Mouse (Mus musculus) stomach, postnatal 0 days (tissue): ENCODE data around the gene Rundc1.
"Not testable (repeated sequence)": the region's sequence is repeated elsewhere in the genome, so short reads cannot be mapped to it uniquely, and the experiment has no call there.

ENCODE experiments used
- CTCF ChIP-seq: IDR thresholded peaks from 2 replicates; pipeline ENCODE4 v1.5.1; 2016; ENCODE audit warnings: antibody characterized with exemption, low read depth, mild to moderate bottlenecking, moderate library complexity
- EP300 ChIP-seq: optimal IDR thresholded peaks from 2 replicates; pipeline ENCODE3; 2016; ENCODE audit warnings: antibody characterized with exemption

DNA sequence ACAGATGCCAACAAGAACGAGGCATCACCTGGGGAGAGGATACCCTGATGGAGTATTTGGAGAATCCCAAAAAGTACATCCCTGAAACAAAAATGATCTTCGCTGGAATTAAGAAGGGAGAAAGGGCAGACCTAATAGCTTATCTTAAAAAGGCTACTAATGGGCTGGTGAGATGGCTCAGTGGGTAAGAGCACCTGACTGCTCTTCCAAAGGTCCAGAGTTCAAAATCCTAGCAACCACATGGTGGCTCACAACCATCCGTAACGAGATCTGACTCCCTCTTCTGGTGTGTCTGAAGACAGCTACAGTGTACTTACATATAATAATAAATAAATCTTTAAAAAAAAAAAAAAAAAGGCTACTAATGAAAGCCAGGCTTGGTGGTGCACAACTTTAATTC lies 51.5 kb downstream of the Rundc1 start:
- TF ChIP-seq CTCF, EP300: not testable (repeated sequence)
